Mouse (Mus musculus) lung, postnatal 0 days (tissue): ENCODE data around the gene Cep295nl.

ENCODE experiments used
- CTCF ChIP-seq: IDR thresholded peaks from 2 replicates; pipeline ENCODE4 v1.5.1; 2016; ENCODE audit warnings: antibody characterized with exemption, mild to moderate bottlenecking
- EP300 ChIP-seq: IDR thresholded peaks from 2 replicates; pipeline ENCODE4 v1.6.1; 2016; ENCODE audit warnings: antibody characterized with exemption, mild to moderate bottlenecking, control low read depth

- no peak for TF ChIP-seq CTCF
- TF ChIP-seq EP300 = no peak
Measured at GRCm38 (mm10) chr11:118366108-118366507, 23.8 kb upstream of the Cep295nl start.
